Mouse (Mus musculus): ENCODE measurements around the gene Srebf2. TPM values are rescaled to one million over a fixed set of nuclear protein-coding genes. Genes with fewer than 3 reads are reported as not detected.

The Srebf2 gene
- total RNA-seq, 2 experiments from 2014 or later, result 162 to 165 TPM

GRCm38 (mm10) chr15:82170437-82171377 is 23.7 kb downstream of the Srebf2 start:
- Histone ChIP-seq H3K4me3 (no peak overlapping the region), H3K27ac (no peak overlapping the region)
- TF ChIP-seq CTCF (conservative IDR thresholded peaks at IDR 0.05), result no peak
- DNase-seq (ENCODE audit: low spot score in 2 of 2), result no peak

GRCm38 (mm10) chr15:82172648-82173047 is 25.7 kb downstream of the Srebf2 start:
- TF ChIP-seq CTCF (conservative IDR thresholded peaks at IDR 0.05), result no peak
- Histone ChIP-seq H3K27ac (no peak overlapping the region), H3K4me3 (no peak overlapping the region)
- DNase-seq (ENCODE audit: low spot score in 2 of 2), result no peak

GRCm38 (mm10) chr15:82175091-82175490 is 28.1 kb downstream of the Srebf2 start:
- no peak overlapping the region for H3K4me3 ChIP-seq
- no peak for DNase-seq (ENCODE audit: low spot score in 2 of 2)
- no peak for TF ChIP-seq CTCF (conservative IDR thresholded peaks at IDR 0.05)

GRCm38 (mm10) chr15:82177743-82178290 is 30.8 kb downstream of the Srebf2 start:
- TF ChIP-seq CTCF (conservative IDR thresholded peaks at IDR 0.05), result no peak
- H3K4me3 ChIP-seq, result no peak overlapping the region
- DNase-seq (ENCODE audit: low spot score in 2 of 2), result no peak
- no peak overlapping the region for H3K27ac ChIP-seq

More at GRCm38 (mm10) chr15:82175091-82175490, 28.1 kb downstream of the Srebf2 start:
- no peak overlapping the region for H3K27ac ChIP-seq

- TF ChIP-seq CTCF (conservative IDR thresholded peaks at IDR 0.05), result no peak
- no peak overlapping the region for H3K4me3 ChIP-seq
- no peak overlapping the region for H3K27ac ChIP-seq
- DNase-seq (ENCODE audit: low spot score in 2 of 2), result no peak
These were observed 34.1 kb downstream of the Srebf2 start for GRCm38 (mm10) chr15:82181131-82181530.

GRCm38 (mm10) chr15:82182311-82182710 is 35.3 kb downstream of the Srebf2 start:
- Histone ChIP-seq H3K4me3 (no peak overlapping the region), H3K27ac (no peak overlapping the region)
- DNase-seq (ENCODE audit: low spot score in 2 of 2), result no peak
- TF ChIP-seq CTCF (conservative IDR thresholded peaks at IDR 0.05), result peak; percentile 57

- H3K4me3 ChIP-seq, result no peak overlapping the region
- H3K27ac ChIP-seq, result no peak overlapping the region
- no peak for DNase-seq (ENCODE audit: low spot score in 2 of 2)
- TF ChIP-seq CTCF (conservative IDR thresholded peaks at IDR 0.05), result no peak
These were observed 36.6 kb downstream of the Srebf2 start for GRCm38 (mm10) chr15:82183596-82183995.

- H3K27ac ChIP-seq, result no peak overlapping the region
- no peak for TF ChIP-seq CTCF (conservative IDR thresholded peaks at IDR 0.05)
- no peak for DNase-seq (ENCODE audit: low spot score in 2 of 2)
- H3K4me3 ChIP-seq, result no peak overlapping the region
These were observed 37.2 kb downstream of the Srebf2 start for GRCm38 (mm10) chr15:82184183-82184582.

GRCm38 (mm10) chr15:82184656-82185055 is 37.7 kb downstream of the Srebf2 start:
- H3K27ac ChIP-seq, result 0 out of 2 replicates have a peak overlapping the region, but pooled peaks have one; percentile 11
- TF ChIP-seq CTCF (conservative IDR thresholded peaks at IDR 0.05), result no peak
- no peak for DNase-seq (ENCODE audit: low spot score in 2 of 2)
- H3K4me3 ChIP-seq, result no peak overlapping the region

- peak overlapping the region; percentile 57 for H3K27ac ChIP-seq
- H3K4me3 ChIP-seq, result no peak overlapping the region
- no peak for TF ChIP-seq CTCF (conservative IDR thresholded peaks at IDR 0.05)
- DNase-seq (ENCODE audit: low spot score in 2 of 2), result no peak
These were observed 38.2 kb downstream of the Srebf2 start for GRCm38 (mm10) chr15:82185062-82185783.

GRCm38 (mm10) chr15:82186131-82186530 is 39.1 kb downstream of the Srebf2 start:
- Histone ChIP-seq H3K4me3 (no peak overlapping the region), H3K27ac (peak overlapping the region; percentile 57)
- DNase-seq (ENCODE audit: low spot score in 2 of 2), result no peak
- TF ChIP-seq CTCF (conservative IDR thresholded peaks at IDR 0.05), result no peak

- Histone ChIP-seq H3K27ac (peak overlapping the region; percentile 57; the same call in 1 of the 2 replicates), H3K4me3 (no peak overlapping the region)
- no peak for TF ChIP-seq CTCF (conservative IDR thresholded peaks at IDR 0.05)
- DNase-seq (ENCODE audit: low spot score in 2 of 2), result no peak
These were observed 40.0 kb downstream of the Srebf2 start for GRCm38 (mm10) chr15:82186931-82187330.

GRCm38 (mm10) chr15:82187401-82187800 is 40.4 kb downstream of the Srebf2 start:
- H3K4me3 ChIP-seq, result no peak overlapping the region
- no peak for DNase-seq (ENCODE audit: low spot score in 2 of 2)
- peak; percentile 47 for TF ChIP-seq CTCF (conservative IDR thresholded peaks at IDR 0.05)
- no peak overlapping the region for H3K27ac ChIP-seq
